In the genomic region with DNA sequence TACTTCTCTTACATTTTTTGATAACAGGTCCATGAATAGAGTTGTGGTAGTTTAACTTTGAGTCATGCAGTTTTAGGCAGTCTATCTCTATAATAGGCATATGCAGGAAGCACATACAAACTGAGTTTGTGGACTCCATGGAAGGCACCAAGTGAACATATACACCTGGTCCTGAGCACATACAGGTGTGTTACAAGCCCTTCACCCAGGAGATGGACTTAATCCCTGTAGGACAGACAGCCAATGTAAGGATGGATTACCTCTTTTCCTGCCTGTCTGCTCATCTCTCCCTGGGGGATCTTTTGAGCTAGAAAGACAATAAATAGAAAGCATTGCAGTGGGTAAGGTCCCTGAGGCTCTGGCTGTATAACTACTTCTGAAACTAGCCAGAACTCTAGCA, we compare ENCODE assay signal across 22 mouse cellular contexts. TPM values are rescaled to one million over a fixed set of nuclear protein-coding genes. Genes with fewer than 3 reads are reported as not detected.
"Had no signal": no experiment of that assay in that cellular context is flagged by ENCODE, and none has a peak within 500 bp of the region (broad histone marks: within the 10 kb centered on the region; RNA-seq: fewer than 3 reads in every experiment).

Gene Olfr681 (plus strand): TSS at position 301 of the 400 bp plus-strand sequence.

- DNase-seq: left cerebral cortex, postnatal 4 days; liver; liver, embryonic 13.5 days; liver, postnatal 0 days; lung, adult 18-20 months; lung, adult 2 months; lung, embryonic 14.5 days; lung, postnatal 10 days; lung, postnatal 14 days; lung, postnatal 36 days; lung, postnatal 4 days; midbrain, embryonic 14.5 days had no signal

RNA-seq across cellular contexts. Expression of gene Olfr681, which starts in this region (rescaled TPM):
- total RNA-seq: left cerebral cortex, postnatal 10 days; left cerebral cortex, postnatal 14 days; left cerebral cortex, postnatal 25 days; left cerebral cortex, postnatal 36 days; left cerebral cortex, postnatal 4 days; liver, adult 2 months; megakaryocyte progenitor cell, adult 5-6 weeks; megakaryocyte, adult 5-6 weeks; megakaryocyte-erythroid progenitor cell, adult 5-6 weeks; midbrain, postnatal 0 days; monocyte, adult 5-6 weeks had no signal
